Mouse (Mus musculus) bone marrow macrophage, adult 2 months (primary cell): ENCODE measurements at regions not wholly inside any gene's neighbourhood (a gene's known extent, or its start where the extent isn't known, plus 50 kb on each side); places are given as distances from the start of the nearest gene placed in this dataset.
"Not testable (repeated sequence)": the region's sequence is repeated elsewhere in the genome, so short reads cannot be mapped to it uniquely, and the experiment has no call there.

Source experiments
- H3K27ac ChIP-seq: 2 replicates; pipeline ENCODE4 v1.5.1; 2012; ENCODE audit warnings: low read depth, low read length; ENCODE audit not compliant: insufficient read depth
- H3K4me1 ChIP-seq: 2 replicates; pipeline ENCODE4 v1.6.1; 2012; ENCODE audit warnings: low read length; ENCODE audit not compliant: control insufficient read depth, insufficient read depth
- H3K4me3 ChIP-seq: 2 replicates; pipeline ENCODE4 v1.5.1; 2012; ENCODE audit warnings: mild to moderate bottlenecking, low read length, moderate library complexity; ENCODE audit not compliant: insufficient read depth
- CTCF ChIP-seq: IDR thresholded peaks from 2 replicates; pipeline ENCODE4 v1.5.1; 2012; ENCODE audit warnings: low read depth, mild to moderate bottlenecking, low read length, moderate library complexity
- POLR2A ChIP-seq: IDR thresholded peaks from 2 replicates; pipeline ENCODE4 v1.6.1; 2012; ENCODE audit warnings: mild to moderate bottlenecking, low read depth, low read length, borderline replicate concordance

DNA sequence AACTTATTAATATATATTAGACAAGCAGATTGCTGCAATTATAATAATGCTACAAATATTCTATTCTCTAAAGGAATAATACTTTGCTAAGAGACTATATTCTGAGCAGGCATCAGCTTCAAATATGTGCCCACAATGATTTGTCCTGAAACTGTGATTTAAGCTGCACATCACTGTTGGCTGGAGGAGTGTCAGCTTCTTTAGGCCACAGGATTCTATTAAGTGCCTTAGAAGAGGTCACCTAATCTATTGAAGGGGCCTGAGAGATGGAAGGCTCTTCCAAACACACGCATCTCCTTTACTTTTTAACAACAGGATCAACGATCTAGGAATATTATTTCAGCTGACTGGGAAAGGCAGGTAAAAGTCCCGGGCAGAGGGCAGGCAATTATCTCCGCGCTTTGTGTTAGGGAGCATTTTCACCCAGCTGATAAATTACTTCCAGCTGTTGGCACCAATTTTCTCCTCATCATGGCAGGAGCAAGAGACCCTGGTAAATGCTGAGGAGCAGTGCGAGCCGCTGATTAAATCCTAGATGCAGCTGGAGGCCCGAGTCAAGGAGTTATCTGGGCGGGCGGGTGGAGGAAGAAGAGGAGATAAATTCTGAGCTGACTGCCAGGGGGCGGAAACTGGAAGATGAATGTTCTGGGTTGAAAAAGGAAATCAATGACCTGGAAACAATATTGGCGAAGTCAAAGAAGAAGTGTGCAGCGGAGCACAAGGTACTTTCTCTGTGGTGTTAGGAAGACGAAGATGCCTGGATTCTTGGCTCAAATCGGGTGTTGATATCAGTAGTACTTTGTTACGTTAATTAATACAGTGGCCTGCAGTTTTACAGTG lies 290.9 kb upstream of the Ift57 start:
- no peak overlapping the region for H3K27ac ChIP-seq
- H3K4me3 ChIP-seq: no peak overlapping the region
- no peak for TF ChIP-seq POLR2A
- TF ChIP-seq CTCF: no peak
- H3K4me1 ChIP-seq: no peaks in the 10 kb centered on the region

DNA sequence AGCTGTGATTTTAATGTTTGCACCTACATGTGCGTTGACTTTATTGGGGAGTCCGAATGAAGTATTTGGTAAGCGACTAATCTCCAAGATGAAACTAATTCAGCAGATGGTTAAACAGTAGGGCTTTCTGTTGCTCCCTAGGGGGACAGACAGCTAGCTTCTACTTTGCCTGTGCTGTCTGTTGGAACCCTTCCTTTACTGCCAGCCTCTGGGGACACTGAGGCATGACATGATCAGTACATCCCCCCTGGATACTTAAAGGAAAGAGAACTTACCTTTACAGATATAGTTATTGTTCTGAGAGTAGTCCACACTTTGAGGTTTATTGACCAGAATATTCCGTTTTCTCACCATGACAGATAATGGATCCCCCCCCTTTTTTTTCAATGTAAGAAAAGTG lies 289.8 kb upstream of the Ift57 start:
- TF ChIP-seq POLR2A (no peak), CTCF (no peak)
- no peak overlapping the region for H3K4me3 ChIP-seq
- no peak overlapping the region for H3K27ac ChIP-seq
- no peaks in the 10 kb centered on the region for H3K4me1 ChIP-seq

DNA sequence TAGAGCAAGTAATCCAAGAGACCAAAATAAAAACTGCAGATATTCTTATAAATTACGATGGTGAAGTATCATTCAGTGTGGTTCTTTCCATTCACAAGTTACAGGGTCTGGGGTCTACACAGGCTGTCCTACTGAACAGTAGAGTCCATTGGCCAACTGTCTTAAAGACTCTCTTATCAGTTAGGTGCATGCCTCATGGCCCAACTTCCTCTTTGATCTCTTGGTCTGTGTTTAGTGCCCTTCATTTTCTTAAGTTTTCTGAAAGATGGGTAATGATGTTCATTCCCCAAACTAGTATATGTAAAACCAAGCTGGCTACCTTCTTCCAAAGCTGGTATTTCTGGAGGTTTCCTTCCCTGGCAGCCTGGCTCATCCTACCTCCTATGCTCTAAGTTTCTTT lies 268.7 kb upstream of the Ift57 start:
- TF ChIP-seq CTCF (no peak), POLR2A (no peak)
- Histone ChIP-seq H3K4me3 (no peak overlapping the region), H3K27ac (no peak overlapping the region), H3K4me1 (no peaks in the 10 kb centered on the region)

DNA sequence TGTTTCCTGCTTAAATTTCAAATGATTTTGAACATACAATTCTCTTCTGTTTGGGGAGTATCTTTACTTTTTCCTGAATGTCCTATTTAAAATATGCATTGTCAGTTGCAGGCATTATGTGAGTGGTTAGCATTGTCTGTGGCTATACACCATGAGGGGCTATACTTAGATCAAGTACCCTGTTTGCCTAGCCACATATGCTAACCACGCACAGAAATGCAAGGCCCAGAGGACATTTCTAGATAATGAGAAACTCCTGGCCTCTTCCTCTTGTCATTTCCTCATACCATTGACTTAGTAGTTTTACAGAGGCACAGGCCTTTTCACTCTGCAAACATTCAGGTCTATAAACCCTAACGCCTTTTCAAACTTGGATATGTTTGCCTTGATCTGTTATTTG lies 267.1 kb upstream of the Ift57 start:
- H3K4me1 ChIP-seq: no peaks in the 10 kb centered on the region
- TF ChIP-seq POLR2A (no peak), CTCF (no peak)

DNA sequence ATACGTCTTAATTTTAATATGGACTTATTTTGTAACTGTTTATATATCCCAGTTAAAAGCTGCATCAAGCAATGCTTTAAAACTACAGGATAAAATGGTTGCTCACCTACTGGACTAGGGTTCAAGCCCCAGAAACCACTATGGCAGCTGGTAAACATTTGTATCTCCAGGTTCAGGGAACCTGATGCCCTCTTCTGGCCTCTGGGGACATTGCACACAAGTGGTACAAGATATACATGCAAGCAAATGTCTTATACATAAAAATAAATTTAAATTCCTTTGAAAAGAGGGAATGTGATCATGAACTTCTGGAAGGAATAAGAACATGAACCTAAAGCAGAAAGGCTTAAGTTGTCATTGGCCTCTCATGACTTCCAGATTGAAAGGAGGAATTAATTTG lies 257.8 kb upstream of the Ift57 start:
- no peak overlapping the region for H3K27ac ChIP-seq
- no peak overlapping the region for H3K4me3 ChIP-seq
- H3K4me1 ChIP-seq: no peaks in the 10 kb centered on the region
- TF ChIP-seq CTCF: no peak
- no peak for TF ChIP-seq POLR2A

More for the DNA sequence above, 267.1 kb upstream of the Ift57 start:
- Histone ChIP-seq H3K27ac (no peak overlapping the region), H3K4me3 (no peak overlapping the region)

DNA sequence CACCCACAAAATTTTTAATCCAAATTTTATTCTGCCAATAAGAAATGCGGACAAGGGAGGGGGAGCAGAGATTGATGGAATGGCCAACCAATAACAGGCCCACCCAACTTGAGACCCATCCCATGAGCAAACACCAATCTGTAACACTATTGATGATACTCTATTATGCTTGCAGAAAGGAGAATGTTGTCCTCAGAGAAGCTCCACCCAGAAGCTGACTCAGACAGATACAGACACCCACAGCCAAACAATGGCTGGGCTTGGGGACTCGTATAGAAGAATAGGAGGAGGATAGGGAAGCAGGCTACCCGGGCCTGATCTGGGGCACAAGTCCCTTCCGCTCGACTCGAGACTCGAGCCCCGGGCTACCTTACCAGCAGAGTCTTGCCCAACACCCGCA lies 251.7 kb upstream of the Ift57 start:
- H3K4me1 ChIP-seq, H3K27ac ChIP-seq, H3K4me3 ChIP-seq: not testable (repeated sequence)

DNA sequence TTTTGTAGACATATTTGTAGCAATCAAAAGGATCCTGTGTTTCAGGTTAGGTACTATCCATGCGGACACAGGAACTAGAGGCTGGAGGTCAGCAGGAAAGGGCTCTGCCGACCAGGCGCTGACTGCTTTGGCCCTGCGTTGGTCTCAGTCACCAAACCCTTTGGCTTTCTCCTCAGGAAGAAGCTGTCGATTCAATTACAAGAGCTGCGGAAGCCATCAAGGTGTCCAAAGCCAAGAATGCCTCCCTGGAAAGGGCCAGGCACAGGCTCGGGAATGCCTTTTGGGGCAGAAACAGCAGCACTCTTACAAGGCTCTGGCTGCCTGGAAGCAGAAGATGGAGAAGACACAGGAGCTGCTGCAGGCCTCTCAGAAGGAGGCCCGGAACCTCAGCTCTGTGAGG lies 205.2 kb upstream of the Ift57 start:
- Histone ChIP-seq H3K4me1 (no peaks in the 10 kb centered on the region), H3K4me3 (no peak overlapping the region), H3K27ac (no peak overlapping the region)
- TF ChIP-seq CTCF (no peak), POLR2A (no peak)

DNA sequence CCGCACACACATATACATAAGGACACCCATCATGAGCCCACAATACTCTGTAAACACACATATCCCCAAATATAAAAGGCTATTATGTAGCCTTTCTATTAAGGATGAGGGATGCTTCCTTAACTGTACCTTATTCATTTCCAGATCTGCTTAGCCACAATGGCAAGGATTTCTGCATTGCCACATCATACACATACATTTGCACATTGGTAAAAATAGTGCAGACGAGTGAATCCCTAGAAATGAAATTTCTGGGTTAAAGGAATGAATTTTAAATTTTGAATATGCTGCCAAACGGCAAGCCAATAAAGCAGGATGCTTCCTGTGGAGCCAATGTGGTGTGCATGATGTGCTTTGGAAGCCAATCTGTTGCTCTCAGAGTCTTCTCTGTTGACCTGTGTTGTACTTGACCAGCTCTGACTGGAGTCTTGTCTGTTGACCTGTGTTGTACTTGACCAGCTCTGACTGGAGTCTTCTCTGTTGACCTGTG lies 201.5 kb upstream of the Ift57 start:
- Histone ChIP-seq H3K27ac (no peak overlapping the region), H3K4me3 (no peak overlapping the region), H3K4me1 (no peaks in the 10 kb centered on the region)
- no peak for TF ChIP-seq POLR2A
- no peak for TF ChIP-seq CTCF

DNA sequence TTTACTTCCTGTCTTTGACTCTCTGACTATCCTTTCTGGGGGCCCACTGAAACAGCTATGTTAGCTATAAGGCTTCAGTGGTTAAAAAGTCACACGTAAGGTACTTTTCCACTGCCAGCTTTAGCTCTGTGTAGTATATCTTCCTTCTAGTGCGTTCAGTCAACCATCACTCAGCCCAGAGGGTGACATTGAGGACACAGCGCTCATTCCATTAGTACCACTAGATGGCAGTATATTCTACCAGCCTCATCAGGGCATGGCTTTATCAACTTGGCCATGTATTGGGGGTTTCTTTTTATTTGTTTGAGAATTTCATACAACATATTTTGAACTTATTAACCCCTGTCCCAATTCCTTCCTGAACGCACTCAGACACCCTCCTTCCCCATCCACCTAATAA lies 198.2 kb upstream of the Ift57 start:
- no peak overlapping the region for H3K27ac ChIP-seq
- no peak overlapping the region for H3K4me3 ChIP-seq
- no peak for TF ChIP-seq POLR2A
- TF ChIP-seq CTCF: no peak
- H3K4me1 ChIP-seq: peaks cover 14% of the 10 kb centered on the region

DNA sequence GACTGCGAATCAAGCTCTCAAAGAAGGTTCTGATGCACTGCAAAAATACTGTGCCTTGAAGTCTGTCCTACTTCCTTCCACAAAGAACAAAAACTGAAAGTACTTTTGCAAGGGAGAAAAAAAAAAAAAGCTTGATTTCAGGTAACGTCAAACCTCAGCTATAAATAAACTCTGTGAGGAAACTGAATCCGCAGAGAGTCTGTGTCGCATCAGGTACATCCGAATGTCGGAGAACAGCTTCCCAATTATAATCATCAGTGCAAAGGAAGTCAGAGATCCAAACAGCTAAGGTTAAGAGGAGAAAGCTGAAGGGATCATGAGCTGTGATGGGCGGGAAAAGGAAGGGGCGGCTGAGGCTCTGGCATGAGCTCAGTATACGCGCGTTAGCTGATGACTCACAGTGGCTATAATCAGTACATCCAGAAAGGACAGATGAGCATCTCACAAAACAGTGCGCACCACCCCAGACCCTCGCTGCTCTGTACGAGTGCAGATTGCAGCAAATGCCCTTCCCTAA lies 195.1 kb upstream of the Ift57 start:
- no peak for TF ChIP-seq CTCF
- TF ChIP-seq POLR2A: no peak
- Histone ChIP-seq H3K4me3 (peak overlapping the region; percentile 26), H3K27ac (peak overlapping the region; percentile 43), H3K4me1 (peaks cover 14% of the 10 kb centered on the region)
